Mouse (Mus musculus) cerebellum, adult (tissue): Measurements from ENCODE around the gene Fam129b.
A peak's percentile ranks its signal among the peaks of the same experiment; 100 is the strongest.

ENCODE experiments used
- ATAC-seq: cut with Nextera tagmentation; 2 replicates; pipeline ENCODE4 v1.9.2; 2017; ENCODE audit warnings: mild to moderate bottlenecking, moderate library complexity, mixed read lengths; ENCODE audit not compliant: insufficient number of reproducible peaks, low FRiP score, low TSS enrichment

The Fam129b gene

GRCm38 (mm10) chr2:32962062-32962874 is 86.4 kb downstream of the Fam129b start:
- ATAC-seq: no peak

- ATAC-seq: no peak
These were observed 86.9 kb downstream of the Fam129b start for GRCm38 (mm10) chr2:32962875-32963220.

- ATAC-seq: no peak
These were observed 87.6 kb downstream of the Fam129b start for GRCm38 (mm10) chr2:32963544-32963943.

- ATAC-seq: no peak
These were observed 88.1 kb downstream of the Fam129b start for GRCm38 (mm10) chr2:32963981-32964380.

GRCm38 (mm10) chr2:32964659-32965457 is 88.9 kb downstream of the Fam129b start:
- no peak for ATAC-seq

GRCm38 (mm10) chr2:32965511-32966183 is 89.7 kb downstream of the Fam129b start:
- no peak for ATAC-seq

GRCm38 (mm10) chr2:32966184-32966688 is 90.3 kb downstream of the Fam129b start:
- ATAC-seq: no peak

- peak; percentile 79 for ATAC-seq
These were observed 91.0 kb downstream of the Fam129b start for GRCm38 (mm10) chr2:32966689-32967631.

GRCm38 (mm10) chr2:32968024-32968614 is 92.2 kb downstream of the Fam129b start:
- ATAC-seq: no peak

GRCm38 (mm10) chr2:32969326-32969725 is 93.4 kb downstream of the Fam129b start:
- ATAC-seq: no peak

- no peak for ATAC-seq
These were observed 95.3 kb downstream of the Fam129b start for GRCm38 (mm10) chr2:32971235-32971634.

GRCm38 (mm10) chr2:32974216-32974615 is 98.3 kb downstream of the Fam129b start:
- ATAC-seq: no peak
